Mouse (Mus musculus): Measurements from ENCODE around the gene Gtse1. TPM values are rescaled to one million over a fixed set of nuclear protein-coding genes. Genes with fewer than 3 reads are reported as not detected.

The Gtse1 gene
- 42.7 and 45.7 TPM in 2 replicates for polyA plus RNA-seq (2014; fragmentation: Nextera tagmentation; extraction: Ambion mirVana)

DNA sequence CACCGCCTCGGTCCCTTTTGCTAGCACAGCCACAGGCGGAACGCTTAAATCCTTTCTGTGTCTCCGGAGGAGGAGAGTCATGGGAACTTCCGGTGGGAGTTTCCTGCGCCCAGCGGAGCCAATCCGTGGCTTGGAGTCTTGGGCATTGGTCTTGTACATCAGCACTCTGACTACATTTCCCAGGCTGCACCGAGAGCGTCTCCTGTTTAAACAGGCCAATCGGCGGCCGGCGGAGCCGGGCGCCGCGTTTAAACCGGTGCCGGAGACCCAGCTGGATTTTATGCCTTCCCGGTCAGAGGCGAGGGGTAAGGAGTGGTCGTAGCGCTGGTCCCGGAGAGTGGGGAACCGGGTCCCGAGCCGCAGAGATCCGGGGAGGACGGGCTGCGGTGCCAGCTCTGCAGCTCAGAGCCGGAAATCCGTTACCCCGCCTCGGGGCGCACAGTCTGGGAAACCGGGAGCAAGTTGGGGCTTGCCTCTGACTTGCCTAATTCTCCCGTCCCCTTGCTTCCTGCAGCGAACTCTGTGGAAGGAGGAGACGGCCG is at the start of gene Gtse1:
TSS of gene Gtse1 (plus strand) at position 256 of the 542 bp plus-strand sequence.
- Histone ChIP-seq H3K9ac (ENCODE audit: low read length) (peak within 1 kb of the TSS; percentile 77), H3K4me2 (ENCODE audit: low read depth, severe bottlenecking) (peak within 1 kb of the TSS; percentile 87), H3K27ac (replicated peaks; ENCODE audit: low read depth, low read length) (peak within 1 kb of the TSS; percentile 43; the same call in 1 of the 2 replicates), H3K4me1 (ENCODE audit: control insufficient read depth, insufficient read depth, low read length) (peaks cover 6% of the 10 kb centered on the region), H3K4me3 (ENCODE audit: low read depth, low read length) (peak within 1 kb of the TSS; percentile 74), H3K36me3 (ENCODE audit: control insufficient read depth, insufficient read depth, low read length) (peaks cover 16% of the 10 kb centered on the region), H3K9me3 (ENCODE audit: control insufficient read depth, low read length) (no peaks in the 10 kb centered on the region), H3K27me3 (ENCODE audit: control insufficient read depth, insufficient read depth, low read length) (no peaks in the 10 kb centered on the region)
- under 1% methylated on average over 42 of the region's 42 CpGs for WGBS
- peak; percentile 95 for DNase-seq (ENCODE audit: low spot score)
- peak; percentile 97 for ATAC-seq (ENCODE audit: insufficient number of reproducible peaks, low FRiP score, low TSS enrichment, low read depth)

- Histone ChIP-seq H3K9me3 (ENCODE audit: control insufficient read depth, low read length) (no peaks in the 10 kb centered on the region), H3K27ac (replicated peaks; ENCODE audit: low read depth, low read length) (no peak overlapping the region), H3K4me1 (ENCODE audit: control insufficient read depth, insufficient read depth, low read length) (peaks cover 6% of the 10 kb centered on the region), H3K4me2 (ENCODE audit: low read depth, severe bottlenecking) (peak overlapping the region; percentile 91), H3K27me3 (ENCODE audit: control insufficient read depth, insufficient read depth, low read length) (no peaks in the 10 kb centered on the region), H3K4me3 (ENCODE audit: low read depth, low read length) (no peak overlapping the region), H3K36me3 (ENCODE audit: control insufficient read depth, insufficient read depth, low read length) (no peaks in the 10 kb centered on the region), H3K9ac (ENCODE audit: low read length) (no peak overlapping the region; the same call in 1 of the 2 replicates)
- DNase-seq (ENCODE audit: low spot score): no peak
- ATAC-seq (ENCODE audit: insufficient number of reproducible peaks, low FRiP score, low TSS enrichment, low read depth): no peak
- 89% methylated on average over 5 of the region's 5 CpGs for WGBS
Observed at GRCm38 (mm10) chr15:85810462-85810805, 49.1 kb upstream of the Gtse1 start.

GRCm38 (mm10) chr15:85810806-85811521 is 48.6 kb upstream of the Gtse1 start:
- Histone ChIP-seq H3K9ac (ENCODE audit: low read length) (peak overlapping the region; percentile 74), H3K36me3 (ENCODE audit: control insufficient read depth, insufficient read depth, low read length) (no peaks in the 10 kb centered on the region), H3K4me1 (ENCODE audit: control insufficient read depth, insufficient read depth, low read length) (peaks cover 6% of the 10 kb centered on the region), H3K4me2 (ENCODE audit: low read depth, severe bottlenecking) (peak overlapping the region; percentile 91), H3K9me3 (ENCODE audit: control insufficient read depth, low read length) (no peaks in the 10 kb centered on the region), H3K27me3 (ENCODE audit: control insufficient read depth, insufficient read depth, low read length) (no peaks in the 10 kb centered on the region), H3K27ac (replicated peaks; ENCODE audit: low read depth, low read length) (peak overlapping the region; percentile 21; the same call in 1 of the 2 replicates), H3K4me3 (ENCODE audit: low read depth, low read length) (peak overlapping the region; percentile 82)
- ATAC-seq (ENCODE audit: insufficient number of reproducible peaks, low FRiP score, low TSS enrichment, low read depth) (peak; percentile 81; the same call in 1 of the 2 replicates), DNase-seq (ENCODE audit: low spot score) (peak; percentile 25)
- 7% methylated on average over 36 of the region's 36 CpGs for WGBS

- peak within 1 kb of the TSS; percentile 82 for H3K4me3 ChIP-seq (ENCODE audit: low read depth, low read length)
- DNase-seq (ENCODE audit: low spot score) (peak; percentile 99), ATAC-seq (ENCODE audit: insufficient number of reproducible peaks, low FRiP score, low TSS enrichment, low read depth) (peak; percentile 91)
- 4% methylated on average over 36 of the region's 36 CpGs for WGBS
- H3K9me3 ChIP-seq (ENCODE audit: control insufficient read depth, low read length): no peaks in the 10 kb centered on the region
- H3K27me3 ChIP-seq (ENCODE audit: control insufficient read depth, insufficient read depth, low read length): no peaks in the 10 kb centered on the region
- peak within 1 kb of the TSS; percentile 74 for H3K9ac ChIP-seq (ENCODE audit: low read length)
- H3K4me2 ChIP-seq (ENCODE audit: low read depth, severe bottlenecking): peak within 1 kb of the TSS; percentile 91
- no peaks in the 10 kb centered on the region for H3K36me3 ChIP-seq (ENCODE audit: control insufficient read depth, insufficient read depth, low read length)
- H3K4me1 ChIP-seq (ENCODE audit: control insufficient read depth, insufficient read depth, low read length): peaks cover 6% of the 10 kb centered on the region
- H3K27ac ChIP-seq (replicated peaks; ENCODE audit: low read depth, low read length): peak within 1 kb of the TSS; percentile 82; the same call in 1 of the 2 replicates
Observed at GRCm38 (mm10) chr15:85811535-85812277, 47.8 kb upstream of the Gtse1 start, which contains the start of gene Cdpf1. Gene Cdpf1 (minus strand): TSS chr15:85811697.

- H3K4me3 ChIP-seq (ENCODE audit: low read depth, low read length): no peak overlapping the region
- no peaks in the 10 kb centered on the region; the same call in 1 of the 2 replicates for H3K9me3 ChIP-seq (ENCODE audit: control insufficient read depth, low read length)
- no peaks in the 10 kb centered on the region for H3K27me3 ChIP-seq (ENCODE audit: control insufficient read depth, insufficient read depth, low read length)
- 75% methylated on average over 10 of the region's 10 CpGs for WGBS
- no peak overlapping the region for H3K27ac ChIP-seq (replicated peaks; ENCODE audit: low read depth, low read length)
- H3K9ac ChIP-seq (ENCODE audit: low read length): no peak overlapping the region
- no peak for DNase-seq (ENCODE audit: low spot score)
- no peaks in the 10 kb centered on the region for H3K36me3 ChIP-seq (ENCODE audit: control insufficient read depth, insufficient read depth, low read length)
- H3K4me1 ChIP-seq (ENCODE audit: control insufficient read depth, insufficient read depth, low read length): peaks cover 6% of the 10 kb centered on the region
- ATAC-seq (ENCODE audit: insufficient number of reproducible peaks, low FRiP score, low TSS enrichment, low read depth): no peak
- H3K4me2 ChIP-seq (ENCODE audit: low read depth, severe bottlenecking): no peak overlapping the region
Observed at GRCm38 (mm10) chr15:85813428-85813827, 46.1 kb upstream of the Gtse1 start.

DNA sequence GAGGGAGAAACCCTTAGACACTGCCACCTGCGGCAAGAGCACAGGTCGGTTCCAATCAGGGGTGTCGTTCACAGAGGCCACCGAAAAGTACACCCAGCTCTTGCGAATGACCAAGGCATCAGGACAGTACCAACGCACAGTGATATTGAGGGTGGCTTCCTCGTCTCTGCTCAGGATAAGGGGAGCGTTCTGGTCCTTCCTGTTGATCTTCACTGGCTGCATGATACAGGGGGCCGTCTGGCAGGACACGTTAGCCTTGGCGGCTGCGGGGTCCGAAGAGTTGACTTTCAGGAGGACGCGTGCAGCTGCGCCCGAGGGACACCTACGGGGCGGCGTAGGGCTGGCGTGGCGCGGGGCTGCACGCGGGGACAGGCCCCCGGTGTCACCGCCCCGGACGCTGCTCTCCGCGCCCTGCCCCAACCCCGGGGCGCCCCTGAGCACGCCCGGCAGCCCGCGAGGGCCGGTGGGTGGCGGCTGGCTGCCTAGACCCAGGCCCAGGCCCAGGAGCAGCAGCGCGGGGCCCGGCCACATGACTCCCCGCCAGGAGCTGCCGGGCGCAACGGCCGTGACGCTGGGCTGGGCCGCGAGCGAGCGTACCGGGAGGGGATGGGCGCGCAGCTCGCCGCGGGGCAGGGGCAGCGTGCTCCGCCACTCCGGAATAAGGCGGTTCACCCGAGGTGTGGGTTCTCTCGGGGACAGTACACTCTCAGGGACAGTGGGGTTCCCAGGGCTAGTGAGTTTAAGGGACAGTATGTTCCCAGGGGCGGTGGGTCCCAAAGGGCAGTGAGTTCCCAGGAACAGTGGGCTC is 38.1 kb upstream of the Gtse1 start, which contains the start of gene Pkdrej:
TSS of gene Pkdrej (minus strand) at position 532 of the 808 bp plus-strand sequence.
- 3% methylated on average over 53 of the region's 65 CpGs for WGBS
- DNase-seq (ENCODE audit: low spot score) (peak; percentile 64), ATAC-seq (ENCODE audit: insufficient number of reproducible peaks, low FRiP score, low TSS enrichment, low read depth) (peak; percentile 65; the same call in 1 of the 2 replicates)
- Histone ChIP-seq H3K9me3 (ENCODE audit: control insufficient read depth, low read length) (no peaks in the 10 kb centered on the region; the same call in none of the 2 replicates), H3K4me3 (ENCODE audit: low read depth, low read length) (peak within 1 kb of the TSS; percentile 45), H3K27me3 (ENCODE audit: control insufficient read depth, insufficient read depth, low read length) (peaks cover 5% of the 10 kb centered on the region; the same call in 1 of the 2 replicates), H3K9ac (ENCODE audit: low read length) (peak within 1 kb of the TSS; percentile 65), H3K4me2 (ENCODE audit: low read depth, severe bottlenecking) (peak within 1 kb of the TSS; percentile 95), H3K36me3 (ENCODE audit: control insufficient read depth, insufficient read depth, low read length) (no peaks in the 10 kb centered on the region), H3K4me1 (ENCODE audit: control insufficient read depth, insufficient read depth, low read length) (no peaks in the 10 kb centered on the region), H3K27ac (replicated peaks; ENCODE audit: low read depth, low read length) (no peak within 1 kb of the TSS)

GRCm38 (mm10) chr15:85822011-85822359 is 37.6 kb upstream of the Gtse1 start:
- Histone ChIP-seq H3K27me3 (ENCODE audit: control insufficient read depth, insufficient read depth, low read length) (peaks cover 5% of the 10 kb centered on the region; the same call in 1 of the 2 replicates), H3K9me3 (ENCODE audit: control insufficient read depth, low read length) (no peaks in the 10 kb centered on the region; the same call in none of the 2 replicates), H3K4me2 (ENCODE audit: low read depth, severe bottlenecking) (peak overlapping the region; percentile 95), H3K9ac (ENCODE audit: low read length) (peak overlapping the region; percentile 65), H3K27ac (replicated peaks; ENCODE audit: low read depth, low read length) (no peak overlapping the region), H3K36me3 (ENCODE audit: control insufficient read depth, insufficient read depth, low read length) (no peaks in the 10 kb centered on the region), H3K4me3 (ENCODE audit: low read depth, low read length) (peak overlapping the region; percentile 45), H3K4me1 (ENCODE audit: control insufficient read depth, insufficient read depth, low read length) (no peaks in the 10 kb centered on the region)
- DNase-seq (ENCODE audit: low spot score) (no peak), ATAC-seq (ENCODE audit: insufficient number of reproducible peaks, low FRiP score, low TSS enrichment, low read depth) (no peak)
- 12% methylated on average over 4 of the region's 4 CpGs for WGBS

Measured in limb, embryonic 11.5 days (tissue).